Mouse (Mus musculus) left cerebral cortex, postnatal 25 days (tissue): Measurements from ENCODE around the gene Ntm. TPM values are rescaled to one million over a fixed set of nuclear protein-coding genes. Genes with fewer than 3 reads are reported as not detected.

Experiments
- DNase-seq, 2 experiments: peaks; one replicate each; pipeline ENCODE4 v3.0.0; 2022; ENCODE audit warnings: low spot score in 2 of 2, mixed read lengths in 1 of 2
- intact Hi-C: fragments of 180-260 bp; cut with DNase I; formaldehyde crosslinking; loops from one replicate; pipeline ENCODE4 v1.15.1; 2025
- total RNA-seq, 2 experiments: library from RNA; stranded (reverse); gene quantifications; 2 replicates each; pipeline ENCODE4 v1.2.3; 2021

The Ntm gene
- total RNA-seq, 2 experiments from 2014 or later = 288 to 306 TPM

GRCm38 (mm10) chr9:29550107-29550506 is 412.8 kb downstream of the Ntm start:
- no peak for DNase-seq
- intact Hi-C loops = no loop called here

- intact Hi-C loops = no loop called here
Measured at GRCm38 (mm10) chr9:29536415-29536814, 426.5 kb downstream of the Ntm start.

GRCm38 (mm10) chr9:29534773-29535172 is 428.2 kb downstream of the Ntm start:
- DNase-seq = no peak
- intact Hi-C loops = loop anchor here (2.0 to 5.0 kb wide), 2 partner anchors 22 to 122 kb away; no protein-coding TSS in a partner anchor

More at GRCm38 (mm10) chr9:29536415-29536814, 426.5 kb downstream of the Ntm start:
- DNase-seq = no peak

GRCm38 (mm10) chr9:29534304-29534703 is 428.6 kb downstream of the Ntm start:
- intact Hi-C loops = loop anchor here (2.0 to 5.0 kb wide), 2 partner anchors 22 to 122 kb away; no protein-coding TSS in a partner anchor

GRCm38 (mm10) chr9:29533556-29533955 is 429.4 kb downstream of the Ntm start:
- intact Hi-C loops = loop anchor here (5.0 kb wide), 1 partner anchor 121 kb away; no protein-coding TSS in a partner anchor

More at GRCm38 (mm10) chr9:29534304-29534703, 428.6 kb downstream of the Ntm start:
- DNase-seq = no peak

GRCm38 (mm10) chr9:29531147-29531917 is 431.6 kb downstream of the Ntm start:
- intact Hi-C loops = loop anchor here (5.0 kb wide), 1 partner anchor 119 kb away; no protein-coding TSS in a partner anchor
- peak in 1 of 2 experiments; percentile 75 for DNase-seq

More at GRCm38 (mm10) chr9:29533556-29533955, 429.4 kb downstream of the Ntm start:
- DNase-seq = peak in 1 of 2 experiments; percentile 39

- intact Hi-C loops = no loop called here
- no peak for DNase-seq
Measured at GRCm38 (mm10) chr9:29524109-29524508, 438.8 kb downstream of the Ntm start.

- intact Hi-C loops = no loop called here
Measured at GRCm38 (mm10) chr9:29523221-29523620, 439.7 kb downstream of the Ntm start.

GRCm38 (mm10) chr9:29519181-29519580 is 443.8 kb downstream of the Ntm start:
- intact Hi-C loops = no loop called here
- DNase-seq = peak in 1 of 2 experiments; percentile 47

More at GRCm38 (mm10) chr9:29523221-29523620, 439.7 kb downstream of the Ntm start:
- DNase-seq = no peak

GRCm38 (mm10) chr9:29516688-29517087 is 446.3 kb downstream of the Ntm start:
- no peak for DNase-seq
- intact Hi-C loops = no loop called here

GRCm38 (mm10) chr9:29514588-29515356 is 448.2 kb downstream of the Ntm start:
- no peak for DNase-seq
- intact Hi-C loops = no loop called here

GRCm38 (mm10) chr9:29496002-29496401 is 466.9 kb downstream of the Ntm start:
- intact Hi-C loops = no loop called here

GRCm38 (mm10) chr9:29482272-29482671 is 480.7 kb downstream of the Ntm start:
- DNase-seq = no peak
- intact Hi-C loops = no loop called here

More at GRCm38 (mm10) chr9:29496002-29496401, 466.9 kb downstream of the Ntm start:
- DNase-seq = no peak

GRCm38 (mm10) chr9:29479051-29479450 is 483.9 kb downstream of the Ntm start:
- intact Hi-C loops = no loop called here
- no peak for DNase-seq

GRCm38 (mm10) chr9:29477219-29477618 is 485.7 kb downstream of the Ntm start:
- no peak for DNase-seq

GRCm38 (mm10) chr9:29473418-29473817 is 489.5 kb downstream of the Ntm start:
- DNase-seq = no peak
- intact Hi-C loops = loop anchor here (5.0 kb wide), 1 partner anchor 174 kb away; no protein-coding TSS in a partner anchor

More at GRCm38 (mm10) chr9:29477219-29477618, 485.7 kb downstream of the Ntm start:
- intact Hi-C loops = no loop called here

GRCm38 (mm10) chr9:29472226-29472625 is 490.7 kb downstream of the Ntm start:
- DNase-seq = peak; percentile 58 to 87
- intact Hi-C loops = loop anchor here (1.0 to 5.0 kb wide), 2 partner anchors 87 to 175 kb away; no protein-coding TSS in a partner anchor

GRCm38 (mm10) chr9:29464756-29465155 is 498.2 kb downstream of the Ntm start:
- DNase-seq = no peak
- intact Hi-C loops = no loop called here

- no peak for DNase-seq
- intact Hi-C loops = no loop called here
Measured at GRCm38 (mm10) chr9:29462970-29463593, 499.9 kb downstream of the Ntm start.
